Mouse (Mus musculus): ENCODE measurements around the gene Sdk1. TPM values are rescaled to one million over a fixed set of nuclear protein-coding genes. Genes with fewer than 3 reads are reported as not detected.

Gene Sdk1
- total and polyA plus RNA-seq, 3 experiments = not detected

GRCm38 (mm10) chr5:141689442-141690105, 448.3 kb downstream of the Sdk1 start:
- no peaks in the 10 kb centered on the region for H3K4me1 ChIP-seq (ENCODE audit: control insufficient read depth in 1 of 2, insufficient read depth in 2 of 2, low read length in 2 of 2)
- no peaks in the 10 kb centered on the region for H3K36me3 ChIP-seq (ENCODE audit: control insufficient read depth in 1 of 2, insufficient read depth in 2 of 2, low read length in 2 of 2)
- no peak for DNase-seq (ENCODE audit: low read depth, low spot score)
- no peak overlapping the region for H3K4me3 ChIP-seq (ENCODE audit: control insufficient read depth in 1 of 2, insufficient read depth in 1 of 2, low read depth in 2 of 2, low read length in 2 of 2)
- H3K27ac ChIP-seq (ENCODE audit: control insufficient read depth, low read depth, low read length) = no peak overlapping the region
- TF ChIP-seq MAFK (IDR thresholded peaks at IDR 0.05; ENCODE audit: borderline replicate concordance, low read depth, low read length) = no peak
- TF ChIP-seq TBP (IDR thresholded peaks at IDR 0.05; ENCODE audit: low read depth, low read length) = no peak
- TF ChIP-seq EP300 (IDR thresholded peaks at IDR 0.05; ENCODE audit: low read depth in 1 of 2, low read length in 2 of 2) = no peak
- no peak for TF ChIP-seq POLR2A (IDR thresholded peaks at IDR 0.05; ENCODE audit: control insufficient read depth in 1 of 2, insufficient read depth in 1 of 2, low read depth in 1 of 2, low read length in 2 of 2, poor library complexity in 1 of 2)
- no peak for TF ChIP-seq NELFE (IDR thresholded peaks at IDR 0.05; ENCODE audit: low read depth, low read length)
- no peak for TF ChIP-seq MEF2A (IDR thresholded peaks at IDR 0.05; ENCODE audit: extremely low read depth, insufficient replicate concordance, low read depth, low read length, poor library complexity, severe bottlenecking)
- TF ChIP-seq RAD21 (IDR thresholded peaks at IDR 0.05; ENCODE audit: low read depth, low read length) = no peak
- no peak for TF ChIP-seq ZKSCAN1 (IDR thresholded peaks at IDR 0.05; ENCODE audit: low read depth, low read length)
- no peak for TF ChIP-seq CHD1 (IDR thresholded peaks at IDR 0.05; ENCODE audit: low read depth, low read length)
- TF ChIP-seq CTCF (IDR thresholded peaks at IDR 0.05 in 2 of 3, conservative IDR thresholded peaks at IDR 0.05 in 1 of 3; ENCODE audit: control insufficient read depth in 1 of 3, insufficient read depth in 1 of 3, low read depth in 2 of 3, low read length in 3 of 3, poor library complexity in 1 of 3, severe bottlenecking in 1 of 3) = no peak
- no peak for TF ChIP-seq POLR2AphosphoS5 (IDR thresholded peaks at IDR 0.05; ENCODE audit: borderline replicate concordance, low read depth, low read length)
- no peak for TF ChIP-seq MYB (IDR thresholded peaks at IDR 0.05; ENCODE audit: low read depth, low read length)
- TF ChIP-seq USF1 (IDR thresholded peaks at IDR 0.05; ENCODE audit: low read depth, low read length) = no peak
- no peak for TF ChIP-seq TCF12 (IDR thresholded peaks at IDR 0.05; ENCODE audit: low read depth, low read length)
- no peak for TF ChIP-seq E2F4 (IDR thresholded peaks at IDR 0.05; ENCODE audit: borderline replicate concordance, low read depth, low read length)
- no peak for TF ChIP-seq SMC3 (IDR thresholded peaks at IDR 0.05; ENCODE audit: low read depth, low read length)
- H3K79me2 ChIP-seq (ENCODE audit: control insufficient read depth, insufficient read depth, low read length, poor library complexity) = no peaks in the 10 kb centered on the region
- H3K27me3 ChIP-seq (ENCODE audit: control insufficient read depth in 1 of 2, insufficient read depth in 2 of 2, low read length in 2 of 2) = no peaks in the 10 kb centered on the region
- no peak overlapping the region for H3K9ac ChIP-seq (ENCODE audit: control insufficient read depth, low read depth, low read length, poor library complexity, severe bottlenecking)
- H3K9me3 ChIP-seq (replicated peaks; ENCODE audit: insufficient read depth, low read length) = no peaks in the 10 kb centered on the region

GRCm38 (mm10) chr5:141691482-141691975, 450.2 kb downstream of the Sdk1 start:
- Histone ChIP-seq H3K27me3 (ENCODE audit: control insufficient read depth in 1 of 2, insufficient read depth in 2 of 2, low read length in 2 of 2) (no peaks in the 10 kb centered on the region), H3K79me2 (ENCODE audit: control insufficient read depth, insufficient read depth, low read length, poor library complexity) (no peaks in the 10 kb centered on the region), H3K36me3 (ENCODE audit: control insufficient read depth in 1 of 2, insufficient read depth in 2 of 2, low read length in 2 of 2) (no peaks in the 10 kb centered on the region), H3K27ac (ENCODE audit: control insufficient read depth, low read depth, low read length) (no peak overlapping the region), H3K9ac (ENCODE audit: control insufficient read depth, low read depth, low read length, poor library complexity, severe bottlenecking) (no peak overlapping the region), H3K4me3 (ENCODE audit: control insufficient read depth in 1 of 2, insufficient read depth in 1 of 2, low read depth in 2 of 2, low read length in 2 of 2) (no peak overlapping the region), H3K4me1 (ENCODE audit: control insufficient read depth in 1 of 2, insufficient read depth in 2 of 2, low read length in 2 of 2) (no peaks in the 10 kb centered on the region), H3K9me3 (replicated peaks; ENCODE audit: insufficient read depth, low read length) (no peaks in the 10 kb centered on the region)
- no peak for DNase-seq (ENCODE audit: low read depth, low spot score)
- no peak for TF ChIP-seq CHD1 (IDR thresholded peaks at IDR 0.05; ENCODE audit: low read depth, low read length)
- TF ChIP-seq UBTF (IDR thresholded peaks at IDR 0.05; ENCODE audit: borderline replicate concordance, insufficient read depth, low read depth, low read length) = no peak
- TF ChIP-seq SMC3 (IDR thresholded peaks at IDR 0.05; ENCODE audit: low read depth, low read length) = no peak
- no peak for TF ChIP-seq MAZ (IDR thresholded peaks at IDR 0.05; ENCODE audit: low read depth, low read length)
- no peak for TF ChIP-seq ELF1 (IDR thresholded peaks at IDR 0.05; ENCODE audit: low read depth, low read length)
- no peak for TF ChIP-seq POLR2AphosphoS5 (IDR thresholded peaks at IDR 0.05; ENCODE audit: borderline replicate concordance, low read depth, low read length)
- TF ChIP-seq ZMIZ1 (IDR thresholded peaks at IDR 0.05; ENCODE audit: low read depth, low read length) = no peak

All from MEL (cell line).